Mouse (Mus musculus) left cerebral cortex, postnatal 25 days (tissue): ENCODE measurements around the gene Nfyc. TPM values are rescaled to one million over a fixed set of nuclear protein-coding genes. Genes with fewer than 3 reads are reported as not detected.

Experiments
- DNase-seq, 2 experiments: peaks; one replicate each; pipeline ENCODE4 v3.0.0; 2022; ENCODE audit warnings: low spot score in 2 of 2, mixed read lengths in 1 of 2
- intact Hi-C: fragments of 180-260 bp; cut with DNase I; formaldehyde crosslinking; loops from one replicate; pipeline ENCODE4 v1.15.1; 2025
- microRNA-seq, 2 experiments: library from miRNA; unstranded; fragments of <30 nt; microRNA quantifications; one replicate each; pipeline ENCODE4 v1.2.0; 2022
- total RNA-seq, 2 experiments: library from RNA; stranded (reverse); gene quantifications; 2 replicates each; pipeline ENCODE4 v1.2.3; 2021

Gene Nfyc
- total RNA-seq, 2 experiments from 2014 or later, result 44.0 to 47.9 TPM

DNA sequence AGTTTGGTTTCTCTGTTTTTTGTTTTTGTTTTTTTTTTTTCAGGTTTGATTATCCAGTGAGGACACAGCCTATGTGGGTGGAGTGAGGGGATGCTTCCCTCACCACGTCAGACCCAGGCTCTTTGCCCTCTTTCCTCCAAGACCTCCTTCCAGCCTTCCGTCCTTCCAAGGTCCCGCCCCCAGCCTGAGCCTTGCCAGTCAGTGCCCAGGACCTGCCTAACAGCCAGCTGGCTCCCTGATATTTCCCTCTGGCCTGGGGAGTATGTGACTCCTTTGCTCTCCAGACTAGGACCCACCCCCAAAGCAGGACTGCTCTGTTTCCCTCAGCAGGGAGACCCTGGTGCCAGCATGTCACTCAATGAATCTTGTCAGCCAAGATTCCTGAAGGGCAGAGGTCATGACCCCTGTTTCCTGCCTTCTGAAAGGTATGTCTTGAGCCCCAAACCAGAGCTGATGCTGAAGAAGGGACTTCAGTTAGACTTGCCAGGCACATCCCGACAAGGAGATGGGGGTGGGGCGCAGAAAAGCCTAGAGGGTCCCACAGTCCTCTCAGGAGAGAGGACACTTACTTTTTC, 105.8 kb downstream of the Nfyc start:
- intact Hi-C loops, result no loop called here
- no peak for DNase-seq

- intact Hi-C loops, result no loop called here
- DNase-seq, result no peak
Observed at GRCm38 (mm10) chr4:120721574-120721973, 109.8 kb downstream of the Nfyc start.

GRCm38 (mm10) chr4:120719152-120719551, 112.2 kb downstream of the Nfyc start:
- intact Hi-C loops, result no loop called here
- no peak for DNase-seq

DNA sequence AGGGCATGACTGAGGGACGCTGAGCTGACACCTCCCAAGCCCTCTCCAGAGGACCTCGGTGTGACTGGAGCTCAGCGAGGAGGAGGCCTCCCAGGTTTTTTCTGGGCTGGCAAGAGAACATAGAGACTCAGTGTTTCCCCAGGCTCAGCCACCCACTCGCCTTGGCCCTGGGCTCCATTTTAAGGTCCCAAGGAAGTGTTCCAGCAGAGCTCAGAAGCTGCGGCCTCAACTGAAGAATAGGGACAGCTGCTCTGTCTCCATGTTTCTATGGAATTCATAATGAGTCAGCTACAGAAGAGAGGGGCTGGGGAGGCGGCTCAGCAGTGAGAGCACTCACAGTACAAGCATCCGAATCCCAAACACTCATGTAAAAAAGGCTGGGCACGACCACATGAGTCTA, 113.8 kb downstream of the Nfyc start:
- intact Hi-C loops, result no loop called here
- peak; percentile 37 to 83 for DNase-seq

- no peak for DNase-seq
- intact Hi-C loops, result no loop called here
Observed at GRCm38 (mm10) chr4:120716765-120717164, 114.6 kb downstream of the Nfyc start.

DNA sequence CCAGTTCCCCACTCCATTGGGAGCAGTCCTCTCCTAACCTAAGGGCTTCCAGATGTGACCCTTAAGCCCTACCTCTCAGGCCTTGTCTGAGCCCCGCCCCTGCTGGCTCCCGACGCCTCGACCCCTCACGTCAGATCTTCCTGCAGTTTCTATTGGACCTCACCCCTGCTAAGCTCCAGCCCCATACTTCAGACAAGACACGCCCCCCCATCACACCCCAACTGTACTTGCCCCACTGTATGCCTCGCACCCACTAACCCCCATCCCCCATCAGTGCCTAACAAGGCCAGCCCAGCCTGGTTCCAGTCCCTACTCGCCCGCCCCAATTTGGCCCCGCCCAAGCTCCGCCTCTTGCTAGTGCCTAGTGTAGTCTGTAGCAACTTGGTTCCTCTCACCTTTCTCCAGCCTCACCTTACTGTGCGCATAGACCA, 115.2 kb downstream of the Nfyc start:
- intact Hi-C loops, result no loop called here
- DNase-seq, result peak in 1 of 2 experiments; percentile 26

- DNase-seq, result peak in 1 of 2 experiments; percentile 33
- intact Hi-C loops, result no loop called here
Observed at GRCm38 (mm10) chr4:120713856-120714497, 117.4 kb downstream of the Nfyc start.

DNA sequence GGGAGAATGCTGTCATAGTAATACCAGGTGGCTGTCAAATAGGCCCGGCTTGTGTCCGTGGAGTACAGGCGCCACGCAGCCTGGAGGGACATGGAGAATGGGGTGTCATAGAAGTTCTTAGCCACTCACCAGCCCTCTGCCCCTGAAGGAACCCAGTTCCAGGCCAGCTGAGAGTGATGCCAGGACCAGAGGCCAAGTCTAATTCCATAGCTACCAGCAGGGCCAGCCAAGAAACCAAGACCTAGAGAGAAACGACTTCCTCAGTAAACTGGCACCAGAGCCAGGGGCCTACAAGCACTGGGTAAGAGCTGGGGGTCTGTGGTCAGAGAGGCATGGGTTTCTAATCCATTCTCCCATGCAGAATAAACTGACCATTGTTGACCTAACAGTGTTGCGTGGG, 118.4 kb downstream of the Nfyc start:
- intact Hi-C loops, result no loop called here
- DNase-seq, result no peak

DNA sequence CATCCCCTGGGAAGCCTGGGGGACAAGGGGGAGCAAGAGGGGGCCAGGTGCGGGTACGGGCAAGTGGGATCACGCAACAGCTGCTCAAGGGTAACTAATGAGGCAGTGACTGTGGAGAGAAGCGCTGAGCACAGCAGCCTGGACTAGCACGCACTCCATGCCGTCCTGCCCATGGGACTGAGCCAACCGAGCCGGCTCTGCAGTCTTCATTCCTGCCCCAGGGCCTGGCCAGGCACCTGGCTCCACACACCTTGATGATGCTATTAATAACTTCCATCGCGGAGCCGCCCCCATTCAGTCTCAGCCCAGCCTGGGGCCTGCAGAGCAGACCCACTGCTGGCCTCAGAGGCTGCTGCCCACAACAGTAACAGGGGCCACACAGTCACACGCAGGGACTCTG, 119.1 kb downstream of the Nfyc start:
- intact Hi-C loops, result no loop called here
- no peak for DNase-seq

Small RNA genes lying within 50 kb of the gene (microRNA-seq; reads per million reads assigned to microRNA genes)
- gene Gm23936, result 0 reads per million in 2 experiments
- gene Mir30c-1, result 145 to 159 reads per million in 2 experiments
- gene Mir30e, result 0 reads per million in 2 experiments
- gene Mir30f, result 0 reads per million in 2 experiments

Other genes starting within 250 kb of the Nfyc start
- not detected for gene Gm8439, start 242.8 kb downstream of the Nfyc start, total RNA-seq
- gene Cited4, start 165.0 kb downstream of the Nfyc start, total RNA-seq, result 10 to 100 TPM; 17.9 to 18.8 TPM
- 1 to 10 TPM; 7.4 to 8.5 TPM for gene Kcnq4, start 83.0 kb downstream of the Nfyc start, total RNA-seq
- gene Rims3, start 23.2 kb upstream of the Nfyc start, total RNA-seq, result 100 to 1,000 TPM in 1 of 2 experiments, 10 to 100 TPM in 1; 94.9 to 115 TPM
- gene Exo5, start 93.4 kb upstream of the Nfyc start, total RNA-seq, result 10 to 100 TPM; 10.1 to 13.3 TPM
- gene Zfp69, start 120.1 kb upstream of the Nfyc start, total RNA-seq, result 1 to 10 TPM; 1.1 to 1.6 TPM
- gene Smap2, start 185.7 kb upstream of the Nfyc start, total RNA-seq, result 100 to 1,000 TPM; 188 to 194 TPM
- 1 to 10 TPM; 5.2 to 5.5 TPM for gene Col9a2, start 207.8 kb upstream of the Nfyc start, total RNA-seq